Mouse (Mus musculus) B cell, adult 2 months (primary cell): ENCODE measurements around the gene Fgfr2.
A peak's percentile ranks its signal among the peaks of the same experiment; 100 is the strongest.
"Not testable (repeated sequence)": the region's sequence is repeated elsewhere in the genome, so short reads cannot be mapped to it uniquely, and the experiment has no call there.

Experiments
- DNase-seq, 2 experiments: peaks; one replicate each; pipeline ENCODE4 v3.0.0; 2022

Fgfr2 gene

DNA sequence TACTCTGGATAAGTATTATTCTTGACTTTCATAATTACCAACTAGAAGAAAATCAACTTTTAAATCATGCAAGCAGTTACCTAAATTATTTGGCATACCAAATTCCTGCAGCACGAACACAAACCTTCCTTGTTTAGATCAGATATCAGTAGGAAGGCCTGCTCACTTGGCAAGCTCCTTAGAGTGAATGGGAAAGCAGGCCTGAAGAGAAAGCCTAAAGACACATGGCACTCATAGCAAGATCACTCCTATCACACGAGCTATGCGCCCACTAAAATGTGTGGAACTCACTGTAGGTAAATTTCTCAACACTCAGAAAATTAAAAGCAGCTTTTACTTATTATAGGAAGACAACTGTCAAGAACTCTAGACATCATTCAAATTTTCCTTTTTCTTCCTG lies 2629.8 kb downstream of the Fgfr2 start:
- no peak for DNase-seq

DNA sequence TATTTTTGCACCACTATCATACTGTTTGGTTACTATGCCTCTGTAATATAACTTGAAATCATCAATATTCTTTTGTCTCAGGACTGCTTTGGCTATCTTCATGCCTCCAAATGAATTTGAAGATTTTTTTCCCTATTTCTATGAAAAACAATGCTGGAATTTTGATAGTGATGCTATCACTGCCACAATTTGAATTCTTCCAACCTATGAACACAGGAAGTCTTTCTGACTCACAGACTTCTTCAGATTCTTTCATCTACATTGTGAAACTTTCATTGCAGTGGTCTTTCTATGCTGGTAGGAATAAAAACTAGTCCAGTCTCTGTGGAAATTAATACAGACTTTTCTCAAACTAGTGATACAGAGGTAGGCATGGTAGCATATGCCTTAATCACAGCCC lies 2631.1 kb downstream of the Fgfr2 start:
- no peak for DNase-seq

DNA sequence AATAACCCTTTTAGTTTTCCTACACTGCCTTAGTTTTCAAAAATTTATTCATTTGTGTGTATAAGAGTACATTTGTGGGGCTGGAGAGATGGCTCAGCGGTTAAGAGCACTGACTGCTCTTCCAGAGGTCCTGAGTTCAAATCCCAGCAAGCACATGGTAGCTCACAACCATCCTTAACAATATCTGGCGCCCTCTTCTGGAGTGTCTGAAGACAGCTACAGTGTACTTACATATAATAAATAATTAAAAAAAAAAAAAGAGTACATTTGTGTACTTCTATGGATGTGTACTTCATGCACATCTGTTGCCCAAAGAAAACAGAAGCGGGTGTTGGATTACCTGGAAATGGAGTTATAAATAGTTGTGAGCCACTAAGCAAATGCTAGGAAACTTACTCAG lies 2644.1 kb downstream of the Fgfr2 start:
- DNase-seq: peak; percentile 12 to 13

DNA sequence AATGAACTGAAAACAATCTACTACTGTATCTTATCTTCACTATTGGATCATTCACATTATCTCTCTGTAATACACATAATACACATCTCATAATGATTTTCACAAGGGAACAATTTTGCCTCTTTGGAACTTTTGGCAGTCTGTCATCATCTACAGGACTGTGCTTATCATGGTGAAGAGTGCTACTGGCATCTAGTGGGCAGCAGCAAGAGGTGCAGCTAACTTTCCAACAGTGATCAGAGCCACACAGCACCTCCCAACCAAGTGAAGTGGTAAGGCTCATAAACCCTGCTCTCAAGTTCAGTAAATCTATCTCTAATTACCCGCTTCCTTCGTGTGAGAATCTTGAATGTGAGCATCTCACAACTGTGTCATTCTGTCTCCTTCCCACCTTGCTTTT lies 2647.2 kb downstream of the Fgfr2 start:
- peak; percentile 13 to 16 for DNase-seq

DNA sequence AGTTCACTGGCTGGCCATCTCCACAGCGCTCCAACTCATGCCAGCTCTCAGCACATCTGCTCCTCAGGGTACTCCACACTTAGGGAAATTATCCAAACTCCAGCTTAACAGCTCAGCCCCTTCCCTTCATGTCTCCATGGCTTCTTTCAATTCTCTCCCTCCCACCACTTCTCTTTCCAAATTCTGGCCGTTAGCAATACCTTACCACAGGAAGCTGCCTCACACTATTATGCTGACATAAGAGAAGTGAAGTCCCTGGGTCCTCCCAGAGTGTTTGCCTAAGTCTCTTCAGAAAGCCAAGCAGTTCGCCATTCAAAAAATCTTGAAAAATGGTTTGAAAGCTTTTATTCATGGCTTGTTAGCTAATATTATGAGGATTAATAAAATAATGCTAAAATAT lies 2649.3 kb downstream of the Fgfr2 start:
- DNase-seq: no peak

DNA sequence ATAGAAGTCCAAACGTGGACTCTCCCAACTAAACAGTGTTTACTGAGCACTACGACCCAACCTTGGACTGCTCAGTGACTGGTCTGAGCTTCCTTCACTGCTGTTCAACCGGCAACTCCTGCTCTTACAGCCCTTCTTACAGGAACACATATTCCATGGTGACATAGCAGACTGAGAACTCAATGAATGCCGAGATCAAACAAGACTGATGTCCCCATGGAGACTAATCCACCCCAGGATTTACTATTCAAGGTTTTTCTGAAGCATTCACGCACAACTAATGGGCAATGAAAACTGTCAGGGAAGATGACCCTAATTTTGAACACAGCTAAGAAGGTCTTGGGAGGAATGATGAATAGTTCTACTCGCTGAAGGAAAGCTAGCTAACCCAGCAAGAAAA lies 2650.5 kb downstream of the Fgfr2 start:
- no peak for DNase-seq

DNA sequence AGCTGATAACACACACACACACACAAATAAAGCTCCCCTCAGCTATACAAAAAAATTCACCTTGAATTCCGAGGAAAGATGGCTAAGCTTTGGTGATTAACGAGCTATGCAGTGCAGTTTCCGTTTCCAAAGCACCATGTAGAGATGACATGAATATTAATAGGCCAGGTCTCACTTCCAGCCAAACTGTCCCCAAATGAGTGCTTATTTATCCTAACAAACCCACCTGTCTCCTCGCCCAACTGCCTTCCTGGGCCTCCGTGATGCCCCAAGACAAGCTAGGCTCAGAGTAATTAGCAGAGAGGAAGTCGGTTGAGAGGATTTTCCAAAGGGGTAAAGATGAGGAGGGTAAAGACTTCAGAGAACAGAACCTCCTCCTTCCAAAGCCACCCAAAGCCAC lies 2652.1 kb downstream of the Fgfr2 start:
- no peak for DNase-seq

DNA sequence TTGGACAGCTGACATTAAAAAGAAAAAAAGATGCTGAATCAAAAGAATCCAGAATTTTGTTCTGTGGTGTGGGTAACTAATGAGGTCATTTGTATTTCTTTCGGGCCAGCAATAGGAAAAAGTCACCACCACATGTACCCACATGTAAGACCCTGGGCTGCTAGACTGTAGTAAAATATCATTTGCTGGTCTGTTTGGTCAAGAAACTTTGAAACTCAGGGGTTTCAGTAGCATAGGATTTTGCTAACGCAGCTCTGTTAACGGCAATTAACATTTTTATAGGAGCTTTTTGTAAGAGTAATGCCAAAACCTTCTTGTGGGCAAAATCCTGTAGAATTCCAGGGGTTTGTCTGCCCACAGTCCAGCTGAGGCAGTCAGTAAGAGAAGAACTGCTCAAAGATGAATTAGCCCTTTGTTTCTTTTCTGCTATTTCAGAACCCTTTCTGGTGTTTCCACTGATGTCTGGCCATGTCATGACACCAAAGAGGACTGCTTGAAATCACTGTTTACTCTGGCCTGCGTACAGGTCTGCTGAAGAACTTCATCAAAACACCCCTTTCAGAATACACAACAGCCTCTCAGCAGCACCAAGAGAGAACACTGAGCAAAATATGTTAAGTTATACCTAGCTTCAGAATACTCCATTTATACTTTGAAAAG lies 2667.4 kb downstream of the Fgfr2 start:
- no peak for DNase-seq

DNA sequence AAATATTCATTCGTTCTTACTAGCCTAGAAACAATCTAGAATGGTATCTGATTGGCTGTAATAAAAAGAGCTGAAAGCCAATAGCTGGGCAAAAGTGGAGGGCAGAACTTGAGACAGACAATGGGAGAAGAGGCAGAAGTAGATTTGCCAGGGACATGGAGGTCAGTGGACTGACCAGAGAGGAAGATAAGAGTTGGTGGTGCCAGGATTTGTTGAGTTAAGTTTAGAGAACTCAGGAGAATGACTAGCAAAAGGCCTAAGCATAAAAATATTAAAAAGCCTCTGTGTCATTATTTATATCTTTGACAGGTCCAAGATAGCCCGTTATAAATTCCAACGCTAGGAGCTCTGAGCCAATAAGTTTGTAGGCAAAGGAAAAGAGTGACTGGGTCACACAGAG lies 2668.9 kb downstream of the Fgfr2 start:
- no peak for DNase-seq

DNA sequence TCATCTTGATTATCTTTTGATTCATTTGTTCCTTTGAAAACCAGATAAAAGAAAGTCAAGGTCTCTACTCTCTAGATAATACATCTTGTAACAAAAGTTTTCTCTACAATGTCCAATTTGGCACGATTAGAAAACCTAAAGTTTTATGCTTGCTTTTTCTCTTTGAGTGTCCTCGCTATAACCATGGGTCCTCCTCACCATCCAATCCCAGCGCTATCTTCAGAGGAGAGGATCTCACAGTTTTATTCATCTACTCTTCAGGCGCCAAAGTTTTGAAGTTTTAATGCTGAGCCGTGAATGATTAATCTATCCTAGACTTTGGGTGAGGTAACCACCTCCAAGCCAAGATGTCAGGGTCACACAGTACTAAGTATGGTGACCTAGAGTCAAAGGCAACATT lies 2687.4 kb downstream of the Fgfr2 start:
- no peak for DNase-seq

DNA sequence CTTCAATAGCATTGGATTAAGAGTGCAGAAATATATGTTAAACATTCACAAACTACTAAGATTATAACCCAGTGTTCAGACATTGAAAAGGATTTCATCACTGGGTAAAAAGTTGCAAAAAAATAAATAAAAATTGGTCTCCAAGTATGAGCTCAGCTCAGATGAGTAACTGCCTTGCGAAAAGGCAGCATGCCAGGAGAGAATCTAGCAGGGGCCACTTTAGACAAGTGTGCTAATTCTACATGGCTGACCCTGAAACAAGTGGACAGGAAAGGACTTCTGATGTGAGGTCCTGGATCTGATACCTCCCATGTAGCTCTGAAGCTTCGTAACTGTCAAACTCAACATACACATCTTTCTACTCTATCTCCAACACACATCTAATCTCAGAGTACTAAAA lies 2691.0 kb downstream of the Fgfr2 start:
- no peak for DNase-seq

DNA sequence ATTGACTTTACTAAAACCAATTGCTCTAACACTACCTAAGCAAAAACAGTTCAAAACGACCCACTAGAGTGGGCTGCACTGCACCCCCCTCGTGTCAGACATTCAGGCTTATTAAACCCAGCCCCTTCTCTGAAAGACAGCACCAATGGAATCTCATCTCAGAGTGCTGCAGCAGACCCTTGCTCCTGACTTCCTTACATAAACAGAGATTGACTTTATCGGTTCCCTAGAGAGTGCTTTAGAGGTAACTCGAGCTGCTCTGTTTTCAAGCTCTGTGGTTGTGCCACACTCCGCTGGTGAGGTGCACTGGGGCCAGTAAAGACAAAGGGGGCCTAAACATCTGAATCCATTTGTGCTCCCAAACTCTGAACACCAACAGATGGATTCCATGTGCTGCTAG lies 2696.6 kb downstream of the Fgfr2 start:
- no peak for DNase-seq

DNA sequence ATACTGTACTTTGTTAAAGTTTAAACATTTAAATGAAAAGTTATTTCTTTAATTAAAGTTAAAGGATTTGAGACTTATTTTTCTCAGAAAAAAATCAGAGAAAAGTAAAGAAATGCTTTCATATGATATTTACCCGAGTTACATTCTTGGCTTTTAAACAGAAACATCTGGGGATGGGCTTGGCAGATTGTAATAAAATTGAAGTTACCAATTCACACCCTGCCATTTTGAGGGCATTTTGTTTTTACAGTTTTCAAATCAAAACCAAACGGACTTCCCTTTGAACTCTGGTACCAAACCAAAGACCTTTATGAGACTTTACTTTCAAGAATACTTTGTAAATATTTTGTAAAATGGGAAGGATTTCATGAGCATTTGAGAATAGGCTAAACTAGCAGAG lies 2697.2 kb downstream of the Fgfr2 start:
- DNase-seq: no peak

DNA sequence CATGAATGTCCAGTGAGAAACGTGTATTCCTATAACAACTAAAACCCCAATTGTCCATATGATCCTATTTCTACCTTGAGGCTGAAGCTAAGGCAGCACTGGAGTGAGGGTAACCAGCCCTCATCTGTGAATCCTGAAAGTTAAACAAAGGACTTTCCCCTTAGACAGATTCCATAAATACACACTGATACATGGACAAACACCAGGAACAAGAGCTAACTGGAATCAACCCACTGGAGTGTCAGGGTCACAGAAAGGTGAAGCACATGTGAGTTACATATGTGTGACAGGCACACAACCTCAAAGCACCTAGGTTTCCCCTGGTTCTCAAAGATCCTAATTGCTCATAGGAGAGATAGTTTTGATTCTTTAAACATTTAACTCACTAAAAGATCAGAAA lies 2703.2 kb downstream of the Fgfr2 start:
- DNase-seq: no peak

DNA sequence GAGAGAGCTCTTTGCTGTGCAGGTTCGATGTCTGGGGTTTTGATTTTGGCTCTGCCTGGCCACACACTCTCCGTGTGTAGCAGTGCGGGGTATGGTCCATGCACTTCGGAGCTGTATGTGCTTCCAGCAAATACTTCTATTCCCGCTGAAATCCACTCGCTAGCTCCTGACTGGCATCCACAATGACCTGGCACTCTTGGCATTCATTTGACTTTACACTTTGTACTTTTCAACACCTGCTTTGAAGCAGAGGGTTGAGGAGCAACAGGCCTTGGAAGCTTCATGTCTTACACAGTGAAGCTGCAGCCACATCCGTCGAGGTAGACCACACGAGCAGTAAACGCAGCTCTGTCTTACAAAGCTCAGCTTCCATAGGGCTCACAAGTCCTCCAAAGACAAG lies 2715.5 kb downstream of the Fgfr2 start:
- DNase-seq: no peak

DNA sequence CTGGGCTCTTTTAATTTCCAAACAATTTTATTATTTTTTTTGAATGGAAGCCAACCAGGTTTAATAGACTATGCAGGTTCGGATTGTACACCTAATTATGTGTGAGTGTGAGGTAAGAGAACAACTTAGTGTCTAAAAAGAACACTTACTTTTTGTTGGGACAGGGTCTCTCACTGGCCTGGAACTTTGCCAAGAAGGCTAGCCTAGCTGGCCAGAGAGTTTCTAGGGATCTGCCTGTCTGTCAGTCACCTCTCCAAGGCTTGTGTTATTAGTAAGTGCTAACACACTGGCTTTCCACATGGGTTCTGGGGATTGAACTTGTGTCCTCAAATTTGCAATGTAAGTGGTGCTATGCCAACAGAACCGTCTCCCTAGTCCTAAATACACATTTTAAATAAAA lies 2719.8 kb downstream of the Fgfr2 start:
- no peak for DNase-seq

DNA sequence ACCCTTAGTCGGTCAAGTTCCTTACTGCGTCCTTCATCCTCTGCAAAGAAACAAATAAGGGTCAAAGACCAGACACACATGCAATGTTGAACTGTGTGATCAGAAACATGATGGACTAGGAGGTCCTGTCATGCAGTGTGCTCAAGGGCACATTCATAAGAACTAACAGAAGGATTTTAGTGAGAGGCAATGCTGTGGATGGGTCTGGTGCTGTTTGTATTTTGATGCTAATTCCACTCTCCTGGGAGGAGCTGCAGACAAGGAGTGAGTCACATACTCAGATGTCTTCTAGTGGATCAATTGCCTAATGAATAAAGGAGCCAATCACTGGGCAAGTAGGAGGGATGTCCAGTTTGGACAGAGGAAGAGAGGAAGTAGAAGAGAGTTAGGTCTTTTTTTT lies 2728.5 kb downstream of the Fgfr2 start:
- DNase-seq: no peak

DNA sequence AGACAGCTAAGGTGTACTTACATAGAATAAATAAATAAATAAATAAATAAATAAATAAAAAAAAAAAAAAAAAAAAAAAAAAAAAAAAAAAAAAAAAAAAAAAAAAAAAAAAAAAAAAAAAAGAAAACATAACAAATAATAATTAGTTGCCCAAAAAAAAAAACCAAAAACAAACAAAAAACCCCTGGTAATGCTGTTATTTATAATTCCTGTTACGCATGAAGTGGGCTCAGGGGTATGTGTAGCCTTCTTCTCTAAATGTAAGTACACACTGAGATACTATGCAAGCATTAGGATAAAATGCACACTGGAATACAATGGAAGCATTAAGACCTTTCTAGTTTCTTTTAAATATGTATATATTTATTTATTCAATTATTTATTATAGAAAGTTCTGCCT lies 2733.1 kb downstream of the Fgfr2 start:
- not testable (repeated sequence) for DNase-seq

DNA sequence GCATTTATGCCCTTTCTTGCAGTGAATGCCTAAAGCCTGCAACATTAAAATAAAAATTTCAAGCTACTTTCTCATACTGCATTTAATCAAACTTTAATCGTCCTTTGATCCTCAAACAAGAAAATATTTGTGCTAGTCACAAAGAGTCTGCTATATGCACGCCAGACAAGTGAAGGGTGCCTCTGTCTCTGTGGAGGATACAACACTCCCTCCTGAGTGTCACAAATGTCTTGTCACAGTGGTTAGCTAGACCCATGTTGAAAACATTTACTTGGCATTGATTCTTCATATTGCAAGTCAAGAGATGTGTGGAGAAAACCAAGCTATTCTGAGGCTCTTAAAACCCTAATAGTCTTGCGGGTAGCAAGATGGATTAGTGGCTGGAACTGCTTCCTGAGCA lies 2736.8 kb downstream of the Fgfr2 start:
- DNase-seq: no peak

DNA sequence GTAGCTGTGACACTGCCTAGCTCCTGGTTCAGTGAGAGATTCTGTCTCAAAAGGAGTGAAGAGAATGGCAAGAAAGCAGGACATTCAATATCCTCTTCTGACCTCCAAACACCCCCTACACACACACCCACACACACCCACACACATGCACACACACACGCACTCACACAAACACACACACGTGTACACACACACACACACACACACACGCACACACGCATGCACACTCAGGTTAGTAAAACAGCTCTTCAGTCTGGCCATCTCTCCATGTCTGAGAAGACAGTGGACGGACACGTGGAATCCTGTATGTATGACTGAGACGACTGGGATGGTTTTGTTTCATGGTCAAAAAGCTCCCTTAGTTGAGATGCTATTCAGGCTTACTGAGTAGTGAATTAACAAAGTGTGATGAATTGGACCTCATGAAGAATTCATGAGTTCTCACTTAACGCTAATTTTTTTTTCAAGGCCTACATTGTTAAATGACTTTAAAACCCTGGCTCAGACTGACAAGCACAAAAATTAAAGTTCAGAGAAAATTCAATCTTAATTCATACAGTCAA lies 2737.3 kb downstream of the Fgfr2 start:
- DNase-seq: no peak

DNA sequence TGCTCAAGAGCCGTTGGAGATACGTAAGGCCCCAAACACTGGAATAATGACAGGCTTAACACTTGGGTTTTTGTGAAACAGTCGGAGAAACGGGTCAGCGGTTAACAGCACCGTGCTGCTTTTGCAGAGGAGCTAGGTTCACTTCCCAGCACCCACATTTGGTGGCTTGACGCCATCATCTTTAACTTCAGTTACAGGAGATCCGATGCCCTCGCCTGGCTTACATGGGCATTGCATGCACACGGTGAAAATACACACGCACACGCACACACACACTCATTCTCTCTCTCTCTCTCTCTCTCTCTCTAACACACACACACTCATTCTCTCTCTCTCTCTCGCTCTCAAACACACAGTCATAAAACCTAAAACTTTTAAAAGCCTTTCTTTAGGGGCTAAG lies 2741.0 kb downstream of the Fgfr2 start:
- no peak for DNase-seq

DNA sequence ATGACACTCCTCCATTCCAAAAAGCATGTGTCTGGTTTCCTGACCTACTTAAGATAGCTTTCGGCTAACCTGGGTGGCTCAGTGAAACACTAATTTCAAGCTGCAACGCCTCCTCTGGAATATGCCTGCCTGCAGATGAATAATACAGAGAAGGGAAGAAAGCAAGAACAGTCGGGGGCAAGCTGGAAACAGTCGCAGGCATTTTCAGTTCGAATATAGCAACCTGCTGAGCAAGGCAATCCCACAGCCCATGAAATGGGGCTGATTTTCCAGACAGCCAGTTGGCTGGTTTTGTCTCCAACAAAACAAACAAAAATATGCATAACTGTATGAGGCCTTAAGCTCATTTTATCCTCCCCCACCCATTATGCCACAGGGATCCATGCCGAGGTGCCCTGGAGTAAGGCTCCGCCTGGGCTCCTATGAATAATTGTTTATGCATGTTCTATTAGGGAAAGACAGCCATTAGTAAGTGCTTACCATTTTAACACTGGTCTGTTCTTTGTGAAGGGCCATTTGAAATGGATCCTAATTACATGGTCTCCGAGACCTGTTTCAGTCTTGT lies 2741.7 kb downstream of the Fgfr2 start:
- no peak for DNase-seq

DNA sequence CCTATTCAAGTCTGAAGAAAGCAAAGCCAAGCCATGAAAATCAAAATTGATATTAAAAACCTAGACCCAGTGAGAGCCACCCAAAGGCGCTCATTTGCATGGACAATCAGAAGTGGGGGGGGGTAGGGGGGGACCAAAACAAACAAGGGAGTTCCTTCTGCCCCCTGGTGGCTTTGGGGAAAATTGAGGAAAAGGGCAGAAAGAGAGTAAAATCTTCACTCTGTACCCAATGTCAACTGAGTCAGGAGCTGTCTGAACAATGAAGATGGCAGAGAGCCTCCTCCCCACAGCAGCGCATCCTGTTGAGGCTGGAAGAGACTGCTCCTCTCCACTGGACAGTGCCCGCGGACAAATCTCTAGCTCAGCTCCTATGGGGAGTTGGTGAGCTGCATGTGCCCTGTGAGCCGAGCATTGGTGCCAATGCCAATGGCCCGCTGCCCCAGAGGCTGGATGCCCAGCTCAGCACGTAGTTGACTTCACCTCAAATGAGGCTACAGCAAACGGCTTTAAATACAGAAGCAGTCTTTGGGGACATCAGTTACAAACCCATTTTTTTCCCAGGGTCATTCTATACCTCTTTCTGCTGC lies 2742.3 kb downstream of the Fgfr2 start:
- DNase-seq: no peak

DNA sequence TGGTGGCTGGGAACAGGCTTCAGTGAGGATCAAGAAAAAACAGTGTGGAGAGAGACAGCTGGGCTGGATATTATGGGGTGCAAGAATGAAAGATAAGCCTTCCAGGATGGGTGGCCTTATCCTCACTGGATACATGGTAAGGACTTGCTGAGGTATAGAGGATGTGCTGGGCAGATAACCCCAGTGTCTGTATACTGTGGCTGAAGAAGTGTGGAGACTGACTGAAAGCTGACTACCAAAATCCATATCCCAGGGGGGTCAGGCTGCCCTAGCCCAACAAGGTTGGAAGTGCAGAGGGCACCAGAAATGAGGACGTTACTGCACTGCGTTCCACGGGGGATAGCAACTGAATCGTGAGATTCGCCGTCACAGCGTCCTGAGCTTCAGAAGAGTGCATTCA lies 2742.8 kb downstream of the Fgfr2 start:
- DNase-seq: no peak

DNA sequence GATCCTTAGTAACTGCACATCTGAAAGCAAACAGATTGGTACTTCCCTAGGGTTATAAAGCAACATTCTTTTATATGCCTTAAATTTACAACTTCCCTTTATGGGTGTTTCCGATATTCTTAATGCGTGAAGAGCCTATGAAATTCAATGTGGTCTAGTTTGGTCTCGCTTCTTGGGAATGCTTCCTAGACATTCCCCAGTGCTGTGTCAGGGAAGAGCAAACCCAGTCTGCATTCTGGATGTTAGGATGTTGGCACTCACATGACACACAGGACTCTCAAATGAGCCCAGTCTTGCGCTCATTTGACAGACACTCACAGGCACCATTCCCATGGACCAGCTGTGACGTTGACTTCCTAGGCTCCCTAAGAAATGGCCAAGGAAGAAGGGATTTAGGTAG lies 2743.3 kb downstream of the Fgfr2 start:
- no peak for DNase-seq
